Comparison of ENCODE assay signal across 19 mouse cellular contexts in the genomic region with DNA sequence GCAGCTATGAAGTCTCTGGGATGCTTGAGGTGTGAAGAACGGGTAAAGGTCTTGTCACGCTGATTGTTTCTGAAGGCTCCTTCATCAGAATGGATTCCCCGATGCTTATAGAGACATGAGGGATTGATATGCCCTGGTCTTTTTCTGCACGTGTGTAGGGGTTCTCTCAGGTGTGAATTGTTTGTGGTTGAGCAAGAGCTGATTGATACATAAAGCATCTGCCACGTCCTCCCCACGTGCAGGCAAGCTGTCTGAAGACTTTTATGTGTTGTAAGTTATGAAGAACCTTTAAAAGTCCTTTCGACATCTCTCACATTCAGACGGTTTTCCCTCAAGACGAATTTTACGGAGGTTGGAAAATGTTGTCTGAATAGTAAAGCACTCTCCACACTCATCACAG. TPM values are rescaled to one million over a fixed set of nuclear protein-coding genes. Genes with fewer than 3 reads are reported as not detected.
"Had no signal": no experiment of that assay in that cellular context is flagged by ENCODE, and none has a peak within 500 bp of the region (broad histone marks: within the 10 kb centered on the region; RNA-seq: fewer than 3 reads in every experiment).

A gene (minus strand): TSS at position 101 of the 400 bp plus-strand sequence.

- ATAC-seq: liver, postnatal 0 days; lung, postnatal 0 days; midbrain, embryonic 13.5 days had no signal

- H3K27me3 ChIP-seq: liver, embryonic 15.5 days; lung, embryonic 15.5 days; megakaryocyte, embryonic 14.5 days; midbrain, embryonic 13.5 days; neural tube, embryonic 13.5 days had no signal

- H3K4me2 ChIP-seq: liver, embryonic 15.5 days; lung, embryonic 15.5 days; midbrain, embryonic 11.5 days; midbrain, embryonic 13.5 days; neural tube, embryonic 13.5 days had no signal

- H3K4me3 ChIP-seq: liver, embryonic 15.5 days; lung, embryonic 15.5 days; megakaryocyte, embryonic 14.5 days; midbrain, embryonic 13.5 days; neural tube, embryonic 13.5 days had no signal

- H3K9ac ChIP-seq: liver, embryonic 15.5 days; liver, postnatal 0 days; lung, embryonic 15.5 days; midbrain, embryonic 13.5 days; neural tube, embryonic 13.5 days had no signal

- DNase-seq: liver, postnatal 0 days; lung, adult 2 months; lung, postnatal 14 days; lung, postnatal 36 days; right cerebral cortex, postnatal 25 days; right cerebral cortex, postnatal 4 days; spleen, adult 18-20 months; thymus, adult 18-20 months; thymus, postnatal 14 days; thymus, postnatal 36 days had no signal

- H3K4me1 ChIP-seq: liver, embryonic 15.5 days; lung, embryonic 15.5 days; megakaryocyte, embryonic 14.5 days; midbrain, embryonic 13.5 days; neural tube, embryonic 13.5 days had no signal

- H3K36me3 ChIP-seq: lung, embryonic 15.5 days; midbrain, embryonic 13.5 days; neural tube, embryonic 13.5 days had no signal

- H3K27ac ChIP-seq: liver, embryonic 15.5 days; lung, embryonic 15.5 days; macrophage; midbrain, embryonic 13.5 days; neural tube, embryonic 13.5 days had no signal

- H3K9me3 ChIP-seq: liver, embryonic 15.5 days; lung, embryonic 15.5 days; megakaryocyte, embryonic 14.5 days; midbrain, embryonic 13.5 days; neural tube, embryonic 13.5 days had no signal

RNA-seq across cellular contexts. Expression of the gene that starts here (rescaled TPM):
- polyA plus RNA-seq: small intestine, adult 2 months had no signal
